Mouse (Mus musculus) kidney, adult 2 months (tissue): ENCODE data around the gene Smo.

Experiments
- CTCF ChIP-seq: fragments of 200-500 bp; conservative IDR thresholded peaks from 2 replicates; pipeline ENCODE4 v1.5.1; 2011; ENCODE audit warnings: low read depth, mild to moderate bottlenecking, control low read depth, low read length, moderate library complexity, mixed read lengths; ENCODE audit not compliant: insufficient read depth, insufficient read length
- POLR2A ChIP-seq: fragments of 200-500 bp; IDR thresholded peaks from one replicate; pipeline ENCODE4 v1.6.1; 2011; ENCODE audit warnings: low read depth, low read length, control low read depth

DNA sequence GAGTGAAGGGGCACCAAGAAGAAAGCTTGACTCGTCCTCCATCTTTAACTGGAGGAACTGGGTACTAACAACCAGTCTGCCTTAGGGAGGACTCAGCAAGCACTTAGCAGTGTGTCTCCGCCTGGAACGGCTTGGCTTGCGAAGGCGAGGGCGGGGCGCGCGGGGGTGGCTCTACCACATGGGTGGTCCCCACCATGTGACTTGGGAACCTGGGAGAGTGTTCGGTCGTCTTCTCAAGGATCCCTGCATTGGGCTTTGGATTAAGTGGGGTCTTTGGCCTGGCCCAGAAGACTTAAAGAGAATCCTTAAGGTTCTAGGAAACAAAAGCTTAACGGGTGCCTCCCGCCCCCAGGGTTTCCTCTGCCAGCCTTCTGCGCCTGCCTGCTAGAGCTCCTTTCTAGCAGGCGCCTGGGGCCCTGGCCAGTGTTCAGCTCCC, 16.4 kb upstream of the Smo start:
- TF ChIP-seq CTCF (no peak), POLR2A (no peak)
